Mouse (Mus musculus) embryonic facial prominence, embryonic 15.5 days (tissue): ENCODE data around the gene Lypd9. TPM values are rescaled to one million over a fixed set of nuclear protein-coding genes. Genes with fewer than 3 reads are reported as not detected.

ENCODE experiments used
- ATAC-seq: fragments of 200-750 bp; cut with Nextera tagmentation; 2 replicates; pipeline ENCODE4 v1.8.0; 2017; ENCODE audit warnings: low read depth, moderate TSS enrichment; ENCODE audit not compliant: insufficient number of reproducible peaks, low FRiP score, low TSS enrichment
- H3K27ac ChIP-seq: fragments of 300-500 bp; sonication (generic); replicated peaks from 2 replicates; pipeline ENCODE4 v1.5.1; 2015; ENCODE audit warnings: mild to moderate bottlenecking, inconsistent platforms
- H3K27me3 ChIP-seq: fragments of 300-500 bp; sonication (generic); 2 replicates; pipeline ENCODE4 v1.6.1; 2015; ENCODE audit warnings: inconsistent platforms
- H3K36me3 ChIP-seq: fragments of 300-500 bp; sonication (generic); 2 replicates; pipeline ENCODE4 v1.6.1; 2015; ENCODE audit warnings: mild to moderate bottlenecking, inconsistent platforms
- H3K4me1 ChIP-seq: fragments of 300-500 bp; sonication (generic); 2 replicates; pipeline ENCODE4 v1.6.1; 2015; ENCODE audit warnings: inconsistent platforms
- H3K4me2 ChIP-seq: fragments of 300-500 bp; sonication (generic); replicated peaks from 2 replicates; pipeline ENCODE4 v1.6.1; 2015; ENCODE audit warnings: mild to moderate bottlenecking, inconsistent platforms
- H3K4me3 ChIP-seq: fragments of 300-500 bp; sonication (generic); replicated peaks from 2 replicates; pipeline ENCODE4 v1.5.1; 2015; ENCODE audit warnings: mild to moderate bottlenecking, inconsistent platforms
- H3K9ac ChIP-seq: fragments of 300-500 bp; sonication (generic); 2 replicates; pipeline ENCODE4 v1.6.1; 2015; ENCODE audit warnings: inconsistent platforms
- H3K9me3 ChIP-seq: fragments of 300-500 bp; sonication (generic); replicated peaks from 2 replicates; pipeline ENCODE4 v1.6.1; 2016; ENCODE audit warnings: inconsistent platforms
- WGBS: fragments of 180-500 bp; shearing (Covaris S2); methylation state at CpG from one replicate; pipeline ENCODE4 v1.1.7; 2015; 5-methylcytosine and 5-hydroxymethylcytosine counted together
- polyA plus RNA-seq: library from polyadenylated mRNA; unstranded; fragments of >200 nt; fragmentation: Nextera tagmentation; extraction: Ambion mirVana; gene quantifications from 2 replicates; pipeline ENCODE4 v1.2.1, GENCODE M21; 2015

Lypd9 gene
- polyA plus RNA-seq, 1 experiment from 2014 or later, result not detected

- H3K9me3 ChIP-seq, result no peaks in the 10 kb centered on the region
- H3K4me1 ChIP-seq, result no peaks in the 10 kb centered on the region
- H3K36me3 ChIP-seq, result no peaks in the 10 kb centered on the region
- no peak overlapping the region for H3K4me3 ChIP-seq
- no peak overlapping the region for H3K9ac ChIP-seq
- H3K27ac ChIP-seq, result no peak overlapping the region
- H3K4me2 ChIP-seq, result no peak overlapping the region
- WGBS, result 41% methylated on average over 5 of the region's 5 CpGs
- ATAC-seq, result no peak
- no peaks in the 10 kb centered on the region for H3K27me3 ChIP-seq
Measured at GRCm38 (mm10) chr11:58400655-58401054, 52.1 kb downstream of the Lypd9 start.

- Histone ChIP-seq H3K27me3 (no peaks in the 10 kb centered on the region), H3K4me2 (no peak overlapping the region)
Measured at GRCm38 (mm10) chr11:58399985-58400645, 52.6 kb downstream of the Lypd9 start.

More at GRCm38 (mm10) chr11:58399985-58400645, 52.6 kb downstream of the Lypd9 start:
- no peak overlapping the region for H3K9ac ChIP-seq
- ATAC-seq, result no peak
- no peaks in the 10 kb centered on the region for H3K9me3 ChIP-seq
- 59% methylated on average over 6 of the region's 6 CpGs for WGBS
- H3K27ac ChIP-seq, result no peak overlapping the region
- no peaks in the 10 kb centered on the region for H3K4me1 ChIP-seq
- H3K4me3 ChIP-seq, result no peak overlapping the region
- H3K36me3 ChIP-seq, result no peaks in the 10 kb centered on the region

Other genes starting within 250 kb of the Lypd9 start
- 2.0 and 2.4 TPM in 2 replicates for gene 4930438A08Rik, start 178.1 kb downstream of the Lypd9 start, polyA plus RNA-seq
- 33.1 and 37.1 TPM in 2 replicates for gene Zfp692, start 145.9 kb downstream of the Lypd9 start, polyA plus RNA-seq
- gene Zfp672, start 122.6 kb downstream of the Lypd9 start, polyA plus RNA-seq, result 39.6 and 41.0 TPM in 2 replicates
- gene Sh3bp5l, start 122.2 kb downstream of the Lypd9 start, polyA plus RNA-seq, result 34.0 and 38.7 TPM in 2 replicates
- 0.20 and 0.35 TPM in 2 replicates for gene Lypd8, start 73.9 kb downstream of the Lypd9 start, polyA plus RNA-seq
- gene 1810065E05Rik, start 31.8 kb downstream of the Lypd9 start, polyA plus RNA-seq, result not detected in 2 replicates
- gene Gm12253, start 20.4 kb downstream of the Lypd9 start, polyA plus RNA-seq, result not detected in 2 replicates
- 0.24 and 0.29 TPM in 2 replicates for gene Olfr30, start 9.3 kb upstream of the Lypd9 start, polyA plus RNA-seq
- gene Olfr332, start 39.6 kb upstream of the Lypd9 start, polyA plus RNA-seq, result 0.11 and 0.31 TPM in 2 replicates
- not detected in 2 replicates for gene Olfr331, start 49.6 kb upstream of the Lypd9 start, polyA plus RNA-seq
- 0.14 and 0.36 TPM in 2 replicates for gene Olfr330, start 81.9 kb upstream of the Lypd9 start, polyA plus RNA-seq
- gene Olfr329-ps, start 93.5 kb upstream of the Lypd9 start, polyA plus RNA-seq, result 0.16 TPM in 1 of 2 replicates, not detected in the other
- 0.08 TPM in 1 of 2 replicates, not detected in the other for gene Olfr328, start 102.7 kb upstream of the Lypd9 start, polyA plus RNA-seq
- 0.12 TPM in 1 of 2 replicates, not detected in the other for gene Olfr224, start 117.6 kb upstream of the Lypd9 start, polyA plus RNA-seq
- not detected in 2 replicates for gene Olfr325, start 124.8 kb upstream of the Lypd9 start, polyA plus RNA-seq
- not detected in 2 replicates for gene Olfr324, start 142.2 kb upstream of the Lypd9 start, polyA plus RNA-seq
- gene 2210407C18Rik, start 163.2 kb upstream of the Lypd9 start, polyA plus RNA-seq, result not detected in 2 replicates
- gene Olfr323, start 177.6 kb upstream of the Lypd9 start, polyA plus RNA-seq, result 0.12 and 0.16 TPM in 2 replicates
- 0.08 TPM in 1 of 2 replicates, not detected in the other for gene Trim58, start 187.5 kb upstream of the Lypd9 start, polyA plus RNA-seq
- 0.11 TPM in 1 of 2 replicates, not detected in the other for gene Olfr322, start 205.9 kb upstream of the Lypd9 start, polyA plus RNA-seq
- not detected in 2 replicates for gene Olfr320, start 228.2 kb upstream of the Lypd9 start, polyA plus RNA-seq
- gene Olfr319, start 246.2 kb upstream of the Lypd9 start, polyA plus RNA-seq, result not detected in 2 replicates